Mouse (Mus musculus): ENCODE measurements around the gene Nptn.

The Nptn gene

DNA sequence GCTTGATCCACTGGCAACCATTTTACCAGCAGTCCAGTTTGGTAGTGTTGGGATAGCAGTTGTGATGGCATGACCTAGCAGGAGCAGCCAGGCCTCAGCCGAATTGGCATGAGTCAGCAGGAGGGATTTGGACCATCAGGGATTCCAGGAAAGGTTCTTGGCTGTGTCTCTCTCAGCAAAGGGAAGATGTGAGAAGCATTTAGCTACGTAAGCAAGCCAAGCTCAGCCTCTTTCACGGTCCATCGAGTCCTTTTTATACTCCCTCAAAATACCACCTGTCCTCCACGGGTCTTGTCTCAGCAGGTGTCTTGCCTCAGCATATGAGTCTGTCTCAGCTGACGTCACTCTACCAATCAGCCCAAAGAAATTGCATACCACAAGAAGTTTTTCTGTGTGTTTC, 101.3 kb downstream of the Nptn start:
- DNase-seq (ENCODE audit: low read depth in 2 of 2, low spot score in 2 of 2): no peak

DNA sequence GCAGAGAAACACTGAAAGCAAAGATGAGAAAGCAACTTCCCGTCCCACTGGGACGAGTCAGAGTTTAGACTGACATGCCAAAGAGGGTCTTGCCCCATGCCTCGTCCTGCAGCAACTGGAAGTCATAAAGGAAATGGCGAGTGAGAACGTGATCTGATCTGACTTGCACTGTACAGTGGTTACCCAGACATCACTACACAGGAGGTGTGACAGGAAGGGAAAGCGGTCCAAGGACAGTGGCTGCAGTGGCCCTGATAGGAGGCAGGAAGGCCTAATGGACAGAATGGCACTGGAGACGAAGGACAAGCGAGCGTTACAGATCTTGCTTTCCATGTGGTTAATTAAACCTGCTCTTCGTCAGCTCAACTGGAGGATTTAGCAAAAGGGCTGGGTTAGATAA, 103.2 kb downstream of the Nptn start:
- DNase-seq (ENCODE audit: low read depth in 2 of 2, low spot score in 2 of 2): no peak

DNA sequence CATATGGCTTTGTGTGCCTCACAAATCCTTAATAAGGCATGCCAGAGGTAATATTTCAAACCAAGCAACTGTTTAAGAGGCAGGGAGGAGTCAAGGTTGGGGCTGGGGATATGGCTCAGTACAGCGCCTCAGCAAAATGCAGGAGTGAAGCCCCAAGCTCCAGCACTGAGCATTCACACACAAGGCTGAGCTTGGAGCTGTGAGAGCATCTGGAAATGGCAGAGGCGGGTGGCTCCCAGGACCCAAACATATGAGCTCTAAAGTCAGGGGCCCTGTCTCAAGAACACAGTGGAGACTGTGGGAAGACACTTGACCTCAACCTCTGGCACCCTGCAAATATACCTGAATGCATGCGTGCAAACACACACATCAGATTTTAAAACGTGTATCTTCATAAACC, 106.0 kb downstream of the Nptn start:
- DNase-seq (ENCODE audit: low read depth in 2 of 2, low spot score in 2 of 2): no peak

DNA sequence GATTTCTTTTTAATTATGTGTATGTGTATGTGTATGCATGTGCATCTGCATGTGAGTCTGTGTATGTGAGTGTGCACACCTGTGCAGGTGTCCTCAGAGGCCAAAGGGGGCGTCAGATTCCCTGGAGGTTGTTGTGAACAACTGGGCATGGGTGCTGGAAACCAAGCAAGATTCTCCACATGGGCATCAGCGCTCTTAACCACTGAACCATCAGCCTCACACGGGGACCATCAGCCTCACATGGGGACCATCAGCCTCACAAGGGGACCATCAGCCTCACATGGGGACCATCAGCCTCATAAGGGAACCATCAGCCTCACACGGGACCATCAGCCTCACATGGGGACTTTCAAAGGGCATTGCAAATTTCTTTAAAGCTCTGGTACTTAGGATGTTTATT, 108.7 kb downstream of the Nptn start:
- DNase-seq (ENCODE audit: low read depth in 2 of 2, low spot score in 2 of 2): no peak

DNA sequence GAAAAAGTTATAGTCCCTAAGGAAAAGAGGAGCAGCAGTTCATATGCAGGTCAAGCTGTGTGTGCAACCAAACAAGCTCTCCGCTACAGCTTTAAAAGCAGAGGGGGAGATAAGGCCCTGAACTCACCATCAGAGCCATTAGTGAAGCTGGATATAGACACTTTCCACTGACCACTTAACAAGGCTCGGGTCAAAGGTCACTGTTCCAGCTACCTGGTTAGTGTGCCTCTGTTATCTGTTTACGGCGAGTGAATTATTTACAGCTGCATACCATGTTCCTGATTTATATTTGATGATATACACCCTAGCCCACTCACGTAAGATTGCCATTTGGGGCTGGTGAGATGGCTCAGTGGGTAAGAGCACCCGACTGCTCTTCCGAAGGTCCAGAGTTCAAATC, 109.4 kb downstream of the Nptn start:
- DNase-seq (ENCODE audit: low read depth in 2 of 2, low spot score in 2 of 2): no peak

DNA sequence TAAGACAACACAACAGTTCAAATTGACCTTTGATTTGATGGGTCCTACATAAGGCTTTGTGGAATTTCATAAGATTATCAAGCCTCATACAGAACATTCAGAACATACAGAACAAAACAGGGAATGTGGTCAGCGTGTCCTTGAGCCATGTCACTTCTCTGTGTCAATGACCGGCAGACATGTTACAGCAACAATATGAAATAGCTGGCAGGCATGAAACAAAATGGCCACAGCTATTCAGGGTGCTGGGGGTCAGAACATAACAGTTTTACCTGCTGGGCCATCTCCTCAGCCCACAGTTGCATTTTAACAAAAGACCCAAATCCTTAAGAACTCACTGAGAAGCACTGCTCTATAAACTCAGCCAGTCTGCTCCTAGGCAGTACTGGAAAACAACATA, 116.4 kb downstream of the Nptn start:
- no peak for DNase-seq (ENCODE audit: low read depth in 2 of 2, low spot score in 2 of 2)

DNA sequence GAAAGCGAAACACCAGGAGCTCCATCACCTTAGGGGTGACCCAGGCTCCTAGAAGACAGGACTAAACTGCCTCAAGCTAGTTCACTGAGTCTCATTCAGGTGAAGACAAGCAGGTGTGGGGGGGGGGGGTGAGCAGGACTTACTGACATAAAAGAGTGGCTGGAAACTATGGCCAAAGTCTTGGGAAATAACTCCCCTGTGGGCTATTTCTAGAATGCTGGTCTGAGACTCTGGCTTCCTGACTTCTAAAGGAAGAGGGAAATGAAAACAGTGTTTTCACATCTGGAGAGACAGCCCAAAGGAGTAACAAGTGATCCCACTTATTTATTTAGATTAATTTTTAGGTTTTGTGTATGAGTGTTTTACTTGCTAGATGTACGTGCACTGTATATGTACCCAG, 119.7 kb downstream of the Nptn start:
- DNase-seq (ENCODE audit: low read depth in 2 of 2, low spot score in 2 of 2): no peak

DNA sequence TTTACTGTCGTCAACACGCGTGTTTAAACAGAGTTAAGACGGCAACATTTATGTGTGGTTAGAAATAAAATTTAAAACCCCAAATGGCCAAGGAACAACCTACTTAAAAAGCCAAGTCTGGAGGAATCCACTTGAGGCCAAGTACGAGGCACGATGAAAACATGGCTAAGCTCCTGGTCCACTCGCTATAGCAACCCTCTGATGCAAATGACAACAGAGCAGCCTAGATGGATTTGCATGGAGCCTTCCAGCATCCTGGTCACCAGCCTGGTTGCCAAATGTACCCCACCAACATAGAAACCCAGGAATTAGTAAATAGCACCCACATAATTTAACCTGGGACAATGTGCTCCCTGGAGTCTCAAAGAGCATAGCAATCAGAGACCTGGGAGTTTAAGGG, 121.7 kb downstream of the Nptn start:
- no peak for DNase-seq (ENCODE audit: low read depth in 2 of 2, low spot score in 2 of 2)

DNA sequence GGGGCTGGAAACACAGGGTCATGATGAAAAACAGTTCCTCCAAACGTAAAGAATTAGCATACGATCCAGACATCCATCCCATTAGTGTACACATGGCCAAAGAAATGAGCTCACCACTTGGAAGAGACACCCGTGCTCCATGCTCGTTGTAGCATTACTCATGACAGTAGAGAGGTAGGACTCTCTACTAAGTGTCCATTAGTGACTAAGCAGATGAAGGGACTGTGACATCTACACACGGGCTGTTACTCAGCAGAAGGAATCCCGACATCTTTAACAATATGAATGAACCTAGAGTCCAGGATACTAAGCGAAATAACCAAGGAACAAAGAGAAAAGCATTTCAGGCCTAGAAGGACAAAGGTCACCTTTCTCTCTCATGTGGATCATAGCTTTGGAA, 124.0 kb downstream of the Nptn start:
- DNase-seq (ENCODE audit: low read depth in 2 of 2, low spot score in 2 of 2): no peak
